Mouse (Mus musculus): ENCODE measurements around the gene Map2k5.

Map2k5 gene

GRCm38 (mm10) chr9:63187310-63187709 lies 190.4 kb downstream of the Map2k5 start:
- no peak for DNase-seq (ENCODE audit: low spot score in 2 of 2)

DNA sequence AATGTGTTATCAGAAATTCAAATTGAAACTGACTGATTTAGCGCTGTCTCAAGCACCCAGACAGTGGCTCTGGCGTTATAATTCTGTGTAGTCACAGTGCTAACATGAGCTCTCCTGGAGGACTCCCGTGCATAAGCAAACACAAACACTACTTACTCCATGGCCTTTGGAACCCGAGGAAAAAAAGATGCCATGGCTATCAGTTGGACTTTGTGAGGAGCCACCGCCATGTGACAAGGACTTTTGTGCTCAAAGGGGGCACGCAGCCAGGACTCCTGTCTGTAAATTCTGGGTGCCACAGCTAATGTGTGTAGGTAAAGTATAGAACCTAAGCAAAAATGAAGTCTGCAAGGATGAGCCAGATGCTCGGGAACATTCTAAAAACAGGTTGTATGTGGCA lies 192.5 kb downstream of the Map2k5 start:
- DNase-seq (ENCODE audit: low spot score in 2 of 2), result no peak

DNA sequence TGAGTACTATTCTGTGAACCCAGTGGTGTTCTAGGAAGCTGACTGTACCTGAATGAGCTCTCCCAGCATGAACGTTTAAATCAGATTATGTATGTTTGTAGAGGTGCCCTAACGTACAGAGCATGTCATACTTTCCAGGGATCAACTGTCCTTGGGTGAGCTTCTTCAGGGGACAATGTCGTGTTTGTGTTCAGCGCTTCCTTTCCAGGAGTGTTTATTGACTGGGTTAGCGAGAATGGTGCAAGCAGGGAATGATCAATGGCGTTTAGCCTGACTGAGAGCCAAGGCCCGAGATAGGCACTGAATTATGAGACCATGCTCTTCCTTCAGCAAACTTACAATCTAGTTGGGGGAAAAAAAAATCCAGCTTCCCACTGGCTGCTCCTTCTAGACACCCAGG lies 193.8 kb downstream of the Map2k5 start:
- no peak for DNase-seq (ENCODE audit: low spot score in 2 of 2)

GRCm38 (mm10) chr9:63182306-63182960 lies 195.3 kb downstream of the Map2k5 start:
- no peak for DNase-seq (ENCODE audit: low spot score in 2 of 2)

DNA sequence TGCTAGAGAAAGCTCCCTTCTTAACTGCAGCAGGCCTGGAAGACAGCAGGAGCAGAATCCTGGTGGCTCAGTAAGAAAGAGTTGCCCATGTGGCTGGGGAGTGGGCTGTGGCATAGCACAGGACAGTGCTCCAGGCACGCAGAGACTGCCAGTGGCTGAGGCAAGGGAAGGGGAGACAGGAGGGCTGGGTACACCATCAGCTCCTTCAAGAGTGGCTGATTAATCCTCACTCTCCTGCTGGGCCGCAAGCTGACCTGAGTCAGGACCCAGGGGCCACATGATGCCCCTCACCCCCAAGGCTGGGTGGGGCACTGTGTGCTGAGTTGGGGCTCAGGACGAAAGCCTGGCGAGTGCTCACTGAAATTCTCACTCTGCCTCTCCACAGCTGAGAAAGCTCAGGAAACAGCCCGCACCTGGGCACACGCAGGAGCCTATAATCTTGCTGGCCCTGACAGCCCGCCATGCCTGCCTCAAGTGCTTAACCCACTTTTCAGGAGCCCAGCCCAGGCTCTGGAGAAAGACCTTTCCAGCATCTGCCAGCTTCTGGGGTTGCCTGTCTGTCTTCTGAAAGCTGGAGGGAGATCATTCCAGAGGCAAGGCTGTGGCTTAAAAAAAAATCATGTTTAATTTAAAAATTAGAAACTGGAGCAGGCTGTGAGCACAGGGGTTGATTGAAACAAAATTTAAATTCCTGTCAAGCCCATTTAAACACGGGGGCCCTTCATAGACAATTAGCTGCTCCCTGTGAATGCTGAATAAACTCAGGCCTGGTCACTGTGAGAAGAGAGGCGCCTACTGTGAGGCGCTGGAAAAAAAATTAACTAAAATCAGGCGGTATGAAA lies 196.1 kb downstream of the Map2k5 start:
- DNase-seq (ENCODE audit: low spot score in 2 of 2), result no peak

DNA sequence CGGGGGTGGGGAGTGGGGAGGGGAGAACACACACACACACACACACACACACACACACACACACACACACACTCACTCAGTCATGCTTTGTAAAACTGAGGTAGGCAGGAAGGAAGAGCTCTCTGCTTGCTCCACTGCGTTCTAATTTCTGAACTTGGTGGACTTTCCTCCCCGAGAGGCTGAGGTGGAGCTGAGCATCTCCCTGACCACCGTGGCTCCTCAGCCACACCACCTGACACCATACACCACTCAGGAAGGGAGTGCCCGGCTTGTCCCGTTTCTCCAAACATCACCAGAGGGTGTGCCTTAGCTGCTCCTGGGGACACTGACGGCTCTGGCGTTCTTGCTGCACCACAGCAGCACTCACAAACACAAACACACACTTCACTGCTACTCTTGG lies 199.4 kb downstream of the Map2k5 start:
- DNase-seq (ENCODE audit: low spot score in 2 of 2), result no peak

DNA sequence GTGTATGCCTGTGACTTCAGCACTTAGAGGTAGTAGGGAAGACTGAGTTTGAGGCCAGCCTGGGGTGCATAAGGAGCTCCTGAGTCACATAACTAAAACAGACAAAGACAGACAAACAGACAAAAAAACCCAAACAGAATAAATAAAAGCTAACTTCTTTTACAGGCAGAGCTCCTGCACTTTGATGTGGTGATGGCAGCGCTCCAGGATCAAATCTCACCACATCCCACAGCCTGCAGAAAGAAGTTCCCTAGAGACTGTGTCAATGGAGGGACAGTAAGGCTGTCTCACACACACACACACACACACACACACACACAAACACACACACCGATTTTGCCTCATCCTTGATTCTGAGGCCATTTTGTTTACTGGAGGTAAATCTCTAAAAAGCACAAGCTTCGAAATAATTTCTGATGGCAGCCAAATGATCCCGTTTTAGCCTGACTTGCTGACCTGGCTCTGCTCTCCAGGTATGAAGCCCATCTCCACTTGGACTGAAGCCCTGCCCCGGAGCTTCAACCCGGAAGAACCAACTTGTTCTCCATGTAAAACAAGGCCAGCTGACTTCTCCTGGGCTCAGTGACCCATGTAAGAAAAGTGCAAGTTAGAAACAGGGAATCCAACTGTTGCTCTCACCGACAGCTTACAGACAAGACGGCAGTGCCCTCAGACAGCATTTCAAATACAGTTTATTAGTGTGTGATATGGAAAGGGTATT lies 203.5 kb downstream of the Map2k5 start:
- no peak for DNase-seq (ENCODE audit: low spot score in 2 of 2)

- no peak for DNase-seq (ENCODE audit: low spot score in 2 of 2)
Observed at GRCm38 (mm10) chr9:63171951-63172350, 205.8 kb downstream of the Map2k5 start.

DNA sequence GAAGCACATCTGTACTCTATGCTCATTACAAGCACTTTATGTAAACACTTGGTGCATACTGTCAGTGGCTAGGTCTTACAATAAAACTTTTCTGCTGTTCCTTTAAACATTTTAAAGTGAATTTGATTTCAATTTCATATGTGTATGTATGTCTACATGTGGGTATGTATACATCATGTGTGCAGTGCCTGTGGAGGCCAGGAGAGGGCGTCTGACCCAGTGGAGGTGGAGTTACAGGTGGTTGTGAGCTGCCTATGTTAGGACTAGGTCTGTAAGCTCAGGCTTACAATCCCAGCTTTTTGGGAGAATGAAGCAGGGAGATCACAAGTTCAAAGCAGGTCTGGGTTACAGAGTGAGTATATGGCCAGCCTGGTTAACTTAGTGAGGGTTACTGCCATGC lies 208.6 kb downstream of the Map2k5 start:
- no peak for DNase-seq (ENCODE audit: low spot score in 2 of 2)

- no peak for DNase-seq (ENCODE audit: low spot score in 2 of 2)
Observed at GRCm38 (mm10) chr9:63165070-63165469, 212.6 kb downstream of the Map2k5 start.

DNA sequence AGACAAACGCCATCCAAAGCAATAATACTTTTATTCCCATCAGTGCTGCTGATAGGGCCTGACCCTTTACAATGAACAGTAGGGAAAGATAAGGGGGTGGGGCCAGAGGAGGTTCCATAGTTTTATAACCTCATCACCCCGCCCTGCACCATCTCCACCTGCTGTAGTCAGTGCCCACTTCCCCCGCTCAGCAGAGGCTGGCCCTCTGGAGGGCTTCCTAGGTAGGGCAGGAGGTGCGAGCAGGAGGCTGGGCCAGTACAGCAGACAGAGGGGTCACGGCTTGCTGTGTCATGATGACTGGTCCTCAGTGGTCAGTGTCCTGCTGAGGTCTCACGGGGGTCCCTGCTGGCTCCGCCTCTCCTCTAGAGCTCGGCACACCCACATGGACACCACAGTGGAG lies 213.9 kb downstream of the Map2k5 start:
- DNase-seq (ENCODE audit: low spot score in 2 of 2), result no peak

- no peak for DNase-seq (ENCODE audit: low spot score in 2 of 2)
Observed at GRCm38 (mm10) chr9:63151949-63152348, 225.8 kb downstream of the Map2k5 start.

GRCm38 (mm10) chr9:63151072-63151870 lies 226.4 kb downstream of the Map2k5 start:
- peak; percentile 52 to 59 for DNase-seq (ENCODE audit: low spot score in 2 of 2)

GRCm38 (mm10) chr9:63150086-63150800 lies 227.5 kb downstream of the Map2k5 start:
- no peak for DNase-seq (ENCODE audit: low spot score in 2 of 2)

DNA sequence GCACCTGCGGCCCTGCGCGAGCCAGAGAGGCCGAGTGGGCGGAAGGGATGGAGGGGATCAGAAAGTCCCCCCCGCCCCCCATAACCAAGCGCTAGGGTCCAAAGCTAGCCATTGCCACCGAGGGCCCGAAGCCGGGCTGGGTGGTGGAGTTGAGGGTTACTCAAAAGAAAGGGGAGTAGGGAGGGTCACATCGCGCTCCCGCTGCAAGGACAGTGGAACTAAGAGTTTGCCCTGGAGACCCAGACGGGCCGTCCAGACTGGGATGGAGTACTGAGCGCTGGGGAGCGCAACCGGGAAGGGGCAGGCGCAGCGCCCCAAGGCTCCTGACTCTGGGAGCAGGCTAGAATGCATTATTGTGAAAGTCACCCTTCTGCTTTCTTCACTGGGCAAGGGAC lies 228.3 kb downstream of the Map2k5 start:
- DNase-seq (ENCODE audit: low spot score in 2 of 2), result no peak

- no peak for DNase-seq (ENCODE audit: low spot score in 2 of 2)
Observed at GRCm38 (mm10) chr9:63148410-63149371, 229.0 kb downstream of the Map2k5 start, which contains the start of gene Skor1. Skor1 (minus strand) TSS chr9:63148961.

- no peak for DNase-seq (ENCODE audit: low spot score in 2 of 2)
Observed at GRCm38 (mm10) chr9:63147786-63148409, 229.8 kb downstream of the Map2k5 start.

DNA sequence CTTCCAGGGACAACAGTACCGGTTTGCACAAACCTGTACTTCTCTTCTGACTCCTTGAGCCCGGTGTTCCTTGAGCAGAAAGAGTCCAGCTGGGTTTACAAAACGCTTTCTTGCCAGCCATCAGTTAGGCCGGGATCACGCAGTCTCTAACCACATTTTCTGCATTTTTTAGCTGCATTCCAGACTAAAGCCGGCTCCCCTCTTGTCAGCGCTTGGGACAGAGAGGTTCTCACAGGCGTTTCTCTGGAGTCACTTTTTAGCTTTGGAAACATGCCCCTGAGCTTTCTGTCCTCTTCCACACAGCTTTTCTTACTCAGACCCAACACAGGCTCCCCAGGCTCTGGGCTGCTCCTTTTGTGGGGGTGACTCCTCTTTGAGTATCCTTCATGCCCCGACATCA lies 230.4 kb downstream of the Map2k5 start:
- no peak for DNase-seq (ENCODE audit: low spot score in 2 of 2)

DNA sequence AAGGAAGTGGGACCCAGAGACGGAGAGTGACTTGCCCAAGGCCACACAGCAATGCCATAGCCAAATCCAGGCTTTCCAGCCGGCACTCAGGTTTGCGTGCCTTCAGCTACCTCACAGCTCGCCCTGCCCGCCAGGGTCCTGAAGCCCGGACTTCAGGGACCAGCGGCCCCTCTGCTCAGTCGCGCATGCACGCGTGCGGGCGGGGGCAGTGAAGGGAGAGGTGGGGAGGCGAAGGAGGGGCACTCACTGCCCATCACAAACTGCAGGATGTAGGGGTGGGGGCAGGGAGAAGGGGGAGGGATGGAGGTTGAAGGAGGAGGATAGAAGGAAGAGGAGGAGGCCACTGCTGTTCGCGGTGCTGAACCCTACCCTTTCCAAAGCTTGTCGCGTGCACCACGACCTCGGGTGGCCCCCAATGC lies 230.8 kb downstream of the Map2k5 start:
- DNase-seq (ENCODE audit: low spot score in 2 of 2), result no peak

Data from urinary bladder, postnatal 36 days (tissue).